Mouse (Mus musculus) forebrain, postnatal 0 days (tissue): Measurements from ENCODE around the gene Psme2. TPM values are rescaled to one million over a fixed set of nuclear protein-coding genes. Genes with fewer than 3 reads are reported as not detected.

Experiments used
- ATAC-seq: fragments of 200-750 bp; cut with Nextera tagmentation; 2 replicates; pipeline ENCODE4 v1.8.0; 2017; ENCODE audit warnings: mild to moderate bottlenecking, moderate library complexity
- DNase-seq: peaks from one replicate; pipeline ENCODE4 v3.0.0-alpha.2; 2015
- H3K27ac ChIP-seq: fragments of 300-500 bp; sonication (generic); 2 replicates; pipeline ENCODE4 v1.5.1; 2014; ENCODE audit warnings: low read depth, mild to moderate bottlenecking, antibody characterized with exemption, low read length, moderate library complexity, mixed read lengths
- H3K27me3 ChIP-seq: fragments of 300-500 bp; sonication (generic); 2 replicates; pipeline ENCODE4 v1.6.1; 2014; ENCODE audit warnings: mild to moderate bottlenecking, low read length, mixed read lengths; ENCODE audit not compliant: insufficient read depth
- H3K36me3 ChIP-seq: fragments of 300-500 bp; sonication (generic); 2 replicates; pipeline ENCODE4 v1.6.1; 2014; ENCODE audit warnings: mild to moderate bottlenecking, moderate library complexity; ENCODE audit not compliant: insufficient read depth
- H3K4me1 ChIP-seq: fragments of 300-500 bp; sonication (generic); 2 replicates; pipeline ENCODE4 v1.6.1; 2014; ENCODE audit warnings: antibody characterized with exemption; ENCODE audit not compliant: insufficient read depth
- H3K4me2 ChIP-seq: fragments of 300-500 bp; sonication (generic); 2 replicates; pipeline ENCODE4 v1.6.1; 2014; ENCODE audit warnings: low read depth, mild to moderate bottlenecking, moderate library complexity
- H3K4me3 ChIP-seq: fragments of 300-500 bp; sonication (generic); 2 replicates; pipeline ENCODE4 v1.5.1; 2014; ENCODE audit warnings: low read depth, low read length, mixed read lengths
- H3K9ac ChIP-seq: fragments of 300-500 bp; sonication (generic); 2 replicates; pipeline ENCODE4 v1.6.1; 2014; ENCODE audit warnings: mild to moderate bottlenecking
- H3K9me3 ChIP-seq: fragments of 300-500 bp; sonication (generic); 2 replicates; pipeline ENCODE4 v1.6.1; 2016; ENCODE audit warnings: low read length
- CTCF ChIP-seq: sonication (generic); IDR thresholded peaks from 2 replicates; pipeline ENCODE4 v1.5.1; 2016; ENCODE audit warnings: antibody characterized with exemption, control low read depth, low read depth
- WGBS: fragments of 180-500 bp; shearing (Covaris S2); extraction: QIAGEN DNeasy Blood & Tissue Kit; methylation state at CpG from one replicate; pipeline ENCODE4 v1.1.7; 2014; 5-methylcytosine and 5-hydroxymethylcytosine counted together
- polyA plus RNA-seq: library from polyadenylated mRNA; unstranded; fragments of >200 nt; fragmentation: Nextera tagmentation; extraction: Ambion mirVana; gene quantifications from 2 replicates; pipeline ENCODE4 v1.2.1, GENCODE M21; 2015
- total RNA-seq: library from RNA; depleted of rRNA; stranded (reverse); fragments of >200 nt; gene quantifications from 2 replicates; pipeline ENCODE4 v1.2.3, GENCODE M21; 2014

Gene Psme2
- total and polyA plus RNA-seq, 2 experiments from 2014 or later: 76.2 to 171 TPM

DNA sequence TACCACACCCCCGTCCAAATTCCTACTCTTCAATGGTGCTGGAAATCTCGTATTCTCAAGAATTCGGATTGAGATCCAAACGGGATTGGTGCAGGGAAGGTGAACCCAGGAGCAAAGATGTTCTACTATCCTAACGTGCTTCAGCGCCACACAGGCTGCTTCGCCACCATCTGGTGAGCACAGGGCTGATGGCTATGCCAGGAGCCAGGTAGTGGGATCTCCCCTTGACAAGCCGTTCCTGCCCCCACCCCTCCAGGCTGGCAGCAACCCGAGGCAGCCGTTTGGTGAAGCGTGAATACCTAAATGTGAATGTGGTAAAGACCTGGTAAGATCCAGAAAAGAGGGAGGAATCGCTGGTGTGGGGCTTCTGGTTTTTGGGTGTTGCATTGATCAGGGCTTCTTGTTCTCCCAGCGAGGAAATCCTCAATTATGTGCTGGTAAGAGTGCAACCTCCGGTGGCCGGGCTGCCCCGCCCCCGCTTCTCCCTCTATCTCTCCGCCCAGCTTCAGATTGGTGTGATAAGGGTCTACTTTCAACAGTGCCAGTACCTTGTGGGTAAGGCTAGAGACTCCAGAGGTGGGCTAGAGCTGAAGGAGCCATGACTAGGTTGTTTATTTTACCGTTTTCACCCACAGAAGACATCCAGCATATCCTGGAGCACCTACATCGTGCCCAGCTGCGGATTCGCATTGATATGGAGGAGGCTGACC, 27.7 kb upstream of the Psme2 start:
- 51% methylated on average over 22 of the region's 22 CpGs for WGBS
- Histone ChIP-seq H3K4me1 (no peaks in the 10 kb centered on the region), H3K9ac (no peak overlapping the region), H3K27me3 (no peaks in the 10 kb centered on the region), H3K9me3 (no peaks in the 10 kb centered on the region), H3K4me3 (peak overlapping the region; percentile 18), H3K36me3 (no peaks in the 10 kb centered on the region), H3K27ac (no peak overlapping the region), H3K4me2 (peak overlapping the region; percentile 28)
- DNase-seq (no peak), ATAC-seq (peak; percentile 41; the same call in 1 of the 2 replicates)
- TF ChIP-seq CTCF: no peak

DNA sequence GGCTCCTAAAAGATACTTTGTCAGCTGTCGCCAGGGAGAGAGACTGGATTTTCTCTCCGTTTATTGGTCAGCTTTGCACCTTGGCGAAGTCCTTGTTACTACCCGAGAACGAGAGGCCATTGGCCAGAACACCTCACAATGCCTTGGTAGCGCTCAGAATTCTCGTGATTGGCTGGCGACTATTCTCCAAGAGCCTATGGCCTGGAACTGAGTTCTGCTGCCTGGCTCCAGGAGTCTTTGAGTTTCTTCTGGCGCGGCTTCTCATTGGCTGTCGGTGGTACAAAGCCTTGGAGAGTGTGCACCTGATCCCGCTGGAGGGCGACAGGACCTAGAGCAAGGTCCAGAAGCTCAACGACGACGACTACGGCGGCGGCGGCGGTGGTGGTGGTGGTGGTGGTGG, 26.9 kb upstream of the Psme2 start, which contains the start of gene Rec8:
Gene Rec8, plus strand, starts transcription at position 216 of the 400 bp plus-strand sequence.
- TF ChIP-seq CTCF: no peak; the same call in 1 of the 2 replicates
- ATAC-seq (peak; percentile 84), DNase-seq (peak; percentile 51)
- peak within 1 kb of the TSS; percentile 18 for H3K4me3 ChIP-seq
- H3K4me2 ChIP-seq: peak within 1 kb of the TSS; percentile 28
- no peak within 1 kb of the TSS for H3K27ac ChIP-seq
- 35% methylated on average over 21 of the region's 21 CpGs for WGBS
- H3K36me3 ChIP-seq: no peaks in the 10 kb centered on the region
- no peak within 1 kb of the TSS for H3K9ac ChIP-seq
- no peaks in the 10 kb centered on the region for H3K9me3 ChIP-seq
- H3K4me1 ChIP-seq: no peaks in the 10 kb centered on the region
- H3K27me3 ChIP-seq: no peaks in the 10 kb centered on the region

DNA sequence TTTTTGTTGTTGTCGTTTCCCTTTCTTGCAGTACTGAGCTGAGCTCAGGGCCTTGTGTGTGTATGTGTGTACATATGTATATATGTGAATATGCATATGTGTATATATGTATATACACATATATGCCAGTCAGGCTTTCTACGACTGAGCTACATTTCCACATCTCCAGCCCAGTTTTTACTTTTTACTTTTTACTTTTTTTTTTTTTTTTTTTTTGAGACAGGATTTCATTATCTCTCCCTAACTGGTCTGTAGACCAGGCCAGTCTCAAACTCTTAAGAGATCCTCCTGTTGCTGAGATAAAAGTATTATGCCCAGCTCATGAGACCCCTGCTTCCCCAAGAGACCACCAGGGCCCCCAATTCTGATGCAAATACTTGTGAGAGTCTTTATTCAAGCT, 25.9 kb upstream of the Psme2 start:
- DNase-seq (no peak), ATAC-seq (no peak)
- H3K36me3 ChIP-seq: no peaks in the 10 kb centered on the region
- no peak for TF ChIP-seq CTCF
- H3K4me1 ChIP-seq: no peaks in the 10 kb centered on the region
- WGBS: 79% methylated on average over 2 of the region's 2 CpGs
- no peak overlapping the region for H3K4me3 ChIP-seq
- no peaks in the 10 kb centered on the region for H3K27me3 ChIP-seq
- H3K4me2 ChIP-seq: no peak overlapping the region
- H3K9me3 ChIP-seq: no peaks in the 10 kb centered on the region
- no peak overlapping the region for H3K9ac ChIP-seq
- no peak overlapping the region for H3K27ac ChIP-seq

DNA sequence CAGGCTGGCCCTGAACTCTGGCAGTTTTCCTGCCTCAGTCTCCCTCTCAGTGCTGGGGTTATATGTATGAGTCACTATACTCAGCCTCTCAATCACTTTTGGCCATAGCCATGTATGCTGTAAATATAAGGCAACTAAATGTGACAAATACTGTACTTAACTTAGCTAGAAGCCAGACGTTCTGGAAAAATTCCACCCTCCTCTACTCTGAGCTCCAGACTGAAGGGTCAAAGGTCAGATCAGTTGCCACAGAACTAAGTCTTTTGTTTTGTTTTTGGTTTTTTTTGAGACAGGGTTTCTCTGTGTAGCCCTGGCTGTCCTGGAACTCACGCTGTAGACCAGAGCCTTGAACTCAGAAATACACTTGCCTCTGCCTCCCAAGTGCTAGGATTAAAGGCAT, 25.0 kb upstream of the Psme2 start:
- H3K9me3 ChIP-seq: no peaks in the 10 kb centered on the region
- no peak for TF ChIP-seq CTCF
- no peak overlapping the region for H3K4me3 ChIP-seq
- WGBS: 47% methylated on average over 2 of the region's 2 CpGs
- H3K36me3 ChIP-seq: no peaks in the 10 kb centered on the region
- no peaks in the 10 kb centered on the region for H3K27me3 ChIP-seq
- H3K27ac ChIP-seq: no peak overlapping the region
- H3K4me1 ChIP-seq: no peaks in the 10 kb centered on the region
- DNase-seq (no peak), ATAC-seq (no peak)
- no peak overlapping the region for H3K4me2 ChIP-seq
- H3K9ac ChIP-seq: no peak overlapping the region

DNA sequence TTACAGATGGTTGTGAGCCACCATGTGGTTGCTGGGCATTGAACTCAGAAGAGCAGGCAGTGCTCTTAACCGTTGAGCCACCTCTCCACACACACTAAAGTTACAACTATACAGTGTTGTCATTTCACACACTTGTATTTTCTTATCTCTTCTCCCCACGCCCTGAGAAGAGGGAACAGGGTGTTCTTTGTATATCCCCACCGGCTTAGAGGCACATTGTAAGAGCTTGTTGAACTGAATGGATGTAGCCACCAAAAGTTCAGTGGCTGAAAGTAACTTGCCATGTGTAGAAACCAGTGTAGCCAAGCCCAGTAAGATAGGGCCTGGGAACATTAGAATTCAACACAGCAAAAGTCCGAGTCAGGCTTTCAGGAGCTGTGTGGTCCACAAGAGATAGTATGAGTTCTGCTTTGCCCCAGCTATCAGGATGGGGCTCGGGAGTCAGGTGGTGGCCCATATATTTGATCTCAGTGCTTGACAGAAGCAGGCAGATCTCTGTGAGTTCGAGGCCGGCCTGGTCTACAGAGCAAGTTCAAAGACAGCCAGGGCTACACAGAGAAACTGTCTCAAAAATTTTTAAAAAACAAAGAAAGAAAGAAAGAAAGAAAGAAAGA, 23.8 kb upstream of the Psme2 start:
- H3K4me3 ChIP-seq: no peak overlapping the region
- H3K36me3 ChIP-seq: 0 out of 2 replicates have a peak, but pooled peaks cover 3% of the 10 kb centered on the region
- 83% methylated on average over 7 of the region's 7 CpGs for WGBS
- H3K9me3 ChIP-seq: no peaks in the 10 kb centered on the region
- ATAC-seq (no peak), DNase-seq (no peak)
- H3K9ac ChIP-seq: no peak overlapping the region
- no peak overlapping the region for H3K4me2 ChIP-seq
- H3K27ac ChIP-seq: no peak overlapping the region
- H3K27me3 ChIP-seq: no peaks in the 10 kb centered on the region
- H3K4me1 ChIP-seq: no peaks in the 10 kb centered on the region
- TF ChIP-seq CTCF: no peak

DNA sequence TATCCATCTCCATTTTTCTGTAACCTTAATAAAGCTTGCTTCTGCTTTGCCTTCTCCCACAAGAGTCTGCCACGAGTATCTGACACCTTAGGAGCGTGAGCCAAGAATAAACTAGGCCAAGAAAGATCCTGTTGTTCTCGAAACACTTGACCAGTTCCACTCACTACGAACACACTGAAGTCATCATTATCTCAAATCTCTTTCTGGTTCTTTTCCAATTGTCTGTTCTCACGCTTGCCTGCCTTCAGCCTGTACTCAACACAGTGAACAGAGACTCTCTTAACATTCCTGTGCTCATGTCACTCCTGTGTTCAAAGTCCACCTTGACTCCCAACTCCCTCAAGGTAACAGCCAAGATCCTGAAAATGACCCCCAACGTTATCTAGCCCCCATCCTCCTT, 22.4 kb upstream of the Psme2 start:
- TF ChIP-seq CTCF: no peak
- no peak overlapping the region for H3K9ac ChIP-seq
- no peaks in the 10 kb centered on the region for H3K4me1 ChIP-seq
- H3K36me3 ChIP-seq: peaks cover 16% of the 10 kb centered on the region
- no peak for ATAC-seq
- H3K4me3 ChIP-seq: no peak overlapping the region
- H3K27ac ChIP-seq: no peak overlapping the region
- DNase-seq: no peak
- no peaks in the 10 kb centered on the region for H3K9me3 ChIP-seq
- 57% methylated on average over 6 of the region's 6 CpGs for WGBS
- no peaks in the 10 kb centered on the region for H3K27me3 ChIP-seq
- no peak overlapping the region for H3K4me2 ChIP-seq

DNA sequence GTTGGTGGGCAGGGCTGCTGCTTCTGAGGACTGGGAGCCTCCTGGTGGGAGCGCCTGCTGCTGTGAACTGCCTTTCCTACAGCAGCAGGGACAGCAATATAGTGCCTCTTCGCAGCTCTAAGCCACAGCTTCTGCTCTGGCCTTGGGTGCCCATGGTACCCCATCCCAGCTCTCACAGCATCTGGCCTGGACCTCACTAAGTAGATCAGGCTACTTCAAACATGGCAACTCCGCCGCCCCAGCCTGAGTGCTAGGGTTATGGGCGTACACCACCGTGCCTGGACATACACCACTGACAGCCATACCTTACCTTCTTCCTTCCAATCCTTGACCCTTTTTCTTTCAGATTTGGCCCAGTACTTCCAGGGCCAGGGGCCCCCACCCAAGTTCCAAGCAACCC, 17.4 kb upstream of the Psme2 start:
- Histone ChIP-seq H3K36me3 (peaks cover 44% of the 10 kb centered on the region), H3K27me3 (no peaks in the 10 kb centered on the region), H3K27ac (no peak overlapping the region), H3K4me2 (no peak overlapping the region), H3K9me3 (no peaks in the 10 kb centered on the region), H3K4me3 (no peak overlapping the region), H3K4me1 (no peaks in the 10 kb centered on the region), H3K9ac (no peak overlapping the region)
- 98% methylated on average over 6 of the region's 6 CpGs for WGBS
- DNase-seq: no peak
- no peak for TF ChIP-seq CTCF
- ATAC-seq: no peak
